Mouse (Mus musculus) CD8-positive naive resting alpha-beta T cell, adult 2 months (primary cell): ENCODE measurements at regions not wholly inside any gene's neighbourhood (a gene's known extent, or its start where the extent isn't known, plus 50 kb on each side); places are given as distances from the start of the nearest gene placed in this dataset.

Experiments
- DNase-seq, 2 experiments: peaks; one replicate each; pipeline ENCODE4 v3.0.0; 2022; ENCODE audit warnings: low read depth in 2 of 2, low spot score in 2 of 2

DNA sequence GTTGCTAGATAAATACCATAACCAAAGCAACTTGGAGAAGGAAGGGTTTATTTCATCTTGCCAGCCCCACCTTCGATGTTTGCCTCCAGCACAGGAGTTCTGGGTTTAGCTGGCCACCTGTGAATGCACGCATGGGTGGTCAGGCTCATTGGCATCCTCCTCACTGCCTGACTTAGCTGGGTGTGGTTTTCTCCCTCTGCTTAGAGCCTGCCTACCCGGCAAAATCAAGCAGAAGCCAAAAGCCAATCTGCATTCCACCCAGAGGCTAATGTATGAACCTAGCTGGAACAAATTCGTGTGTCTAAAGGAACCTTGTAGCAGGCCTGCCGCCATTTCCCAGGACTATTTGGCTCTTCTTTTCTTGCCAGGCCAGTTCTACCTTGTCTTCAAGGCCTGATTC, 58.7 kb upstream of the Sox13 start:
- no peak for DNase-seq

DNA sequence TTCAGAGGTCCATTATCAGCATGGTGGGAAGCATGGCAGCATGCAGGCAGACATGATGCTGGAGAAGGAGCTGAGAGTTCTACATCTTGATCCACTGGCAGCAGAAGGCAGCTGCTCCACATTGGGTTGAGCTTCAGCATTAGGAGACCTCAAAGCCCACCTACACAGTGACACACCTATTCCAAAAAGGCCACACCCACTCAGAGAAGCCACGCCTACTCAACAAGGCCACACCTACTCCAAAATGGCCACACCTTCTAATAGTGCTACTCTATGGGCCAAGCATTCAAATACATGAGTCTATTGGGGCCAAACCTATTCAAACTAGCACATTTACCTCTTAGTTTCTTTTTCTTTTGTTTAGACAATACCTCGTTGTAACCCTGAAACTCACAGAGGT, 50.4 kb upstream of the Sox13 start:
- DNase-seq, result no peak
